Mouse (Mus musculus): ENCODE measurements around the gene Celsr1.
"Not testable (repeated sequence)": the region's sequence is repeated elsewhere in the genome, so short reads cannot be mapped to it uniquely, and the experiment has no call there.

GRCm38 (mm10) chr15:85865913-85866312 is 167.7 kb downstream of the Celsr1 start:
- TF ChIP-seq E2F4 (IDR thresholded peaks at IDR 0.05; ENCODE audit: insufficient read depth); POLR2A (IDR thresholded peaks at IDR 0.05; ENCODE audit: insufficient read length, low read depth); CEBPB (IDR thresholded peaks at IDR 0.05; ENCODE audit: insufficient read depth, poor library complexity, severe bottlenecking); MAX (IDR thresholded peaks at IDR 0.05; ENCODE audit: low read depth); POLR2AphosphoS2 (IDR thresholded peaks at IDR 0.05; ENCODE audit: insufficient read length, low read depth); USF1 (IDR thresholded peaks at IDR 0.05; ENCODE audit: low read depth); TCF12 (IDR thresholded peaks at IDR 0.05; ENCODE audit: insufficient read depth, poor library complexity, severe bottlenecking); REST (IDR thresholded peaks at IDR 0.05; ENCODE audit: insufficient read depth, insufficient read length); TCF3 (IDR thresholded peaks at IDR 0.05; ENCODE audit: insufficient read length, low read depth): not testable (repeated sequence)

Measured in myocyte (in vitro differentiated cells).